Mouse (Mus musculus): ENCODE results near the gene Spint4. TPM values are rescaled to one million over a fixed set of nuclear protein-coding genes. Genes with fewer than 3 reads are reported as not detected.

Gene Spint4
- total and polyA plus RNA-seq, 2 experiments from 2014 or later: not detected

GRCm38 (mm10) chr2:164733259-164733658 is 35.0 kb downstream of the Spint4 start:
- no peak overlapping the region for H3K9ac ChIP-seq (replicated peaks; ENCODE audit: low read depth, low read length)
- TF ChIP-seq EP300 (IDR thresholded peaks at IDR 0.05; ENCODE audit: low read depth) (no peak), CTCF (IDR thresholded peaks at IDR 0.05; ENCODE audit: low read depth) (no peak)
- H3K4me2 ChIP-seq (ENCODE audit: low read depth, low read length): no peak overlapping the region
- no peaks in the 10 kb centered on the region for H3K9me3 ChIP-seq (replicated peaks; ENCODE audit: control insufficient read depth, low read length)
- no peak overlapping the region for H3K4me3 ChIP-seq (ENCODE audit: low read depth, low read length)
- no peaks in the 10 kb centered on the region for H3K36me3 ChIP-seq (replicated peaks; ENCODE audit: control insufficient read depth, insufficient read depth, low read length)
- DNase-seq (ENCODE audit: low spot score) (no peak), ATAC-seq (ENCODE audit: insufficient read depth, low read depth) (no peak)
- H3K4me1 ChIP-seq (ENCODE audit: control insufficient read depth, insufficient read depth): no peaks in the 10 kb centered on the region
- H3K27me3 ChIP-seq (ENCODE audit: control insufficient read depth, insufficient read depth, low read length): no peaks in the 10 kb centered on the region
- WGBS: 80% methylated on average over 2 of the region's 2 CpGs
- H3K27ac ChIP-seq (ENCODE audit: low read depth): no peak overlapping the region

- no peak for DNase-seq (ENCODE audit: low spot score)
- 75% methylated on average over 5 of the region's 5 CpGs for WGBS
Observed at GRCm38 (mm10) chr2:164734839-164735238, 36.5 kb downstream of the Spint4 start.

DNA sequence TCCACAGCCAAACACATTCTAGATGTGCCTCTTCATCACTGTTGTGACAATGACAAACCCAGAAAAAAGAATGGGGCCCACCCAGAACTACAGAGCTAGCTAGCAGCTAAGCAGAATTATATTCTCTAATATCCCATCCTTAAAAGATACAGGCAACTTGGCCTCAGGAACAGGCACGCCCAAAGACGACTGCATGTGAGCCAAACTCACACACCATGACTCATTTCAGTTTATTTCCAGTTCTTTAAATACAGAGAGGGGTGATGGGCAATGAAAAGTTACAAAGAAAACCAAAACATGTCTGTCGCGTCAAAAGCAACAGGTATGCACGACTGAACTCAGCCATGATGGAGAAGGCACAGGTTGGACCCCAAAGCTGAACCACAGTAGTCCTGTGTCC is 37.1 kb downstream of the Spint4 start:
- Histone ChIP-seq H3K4me1 (ENCODE audit: control insufficient read depth, insufficient read depth) (no peaks in the 10 kb centered on the region), H3K4me3 (ENCODE audit: low read depth, low read length) (no peak overlapping the region), H3K9ac (replicated peaks; ENCODE audit: low read depth, low read length) (no peak overlapping the region), H3K27ac (ENCODE audit: low read depth) (no peak overlapping the region), H3K4me2 (ENCODE audit: low read depth, low read length) (no peak overlapping the region), H3K27me3 (ENCODE audit: control insufficient read depth, insufficient read depth, low read length) (no peaks in the 10 kb centered on the region), H3K9me3 (replicated peaks; ENCODE audit: control insufficient read depth, low read length) (no peaks in the 10 kb centered on the region), H3K36me3 (replicated peaks; ENCODE audit: control insufficient read depth, insufficient read depth, low read length) (no peaks in the 10 kb centered on the region)
- ATAC-seq (ENCODE audit: insufficient read depth, low read depth): no peak
- WGBS: 83% methylated on average over 5 of the region's 5 CpGs
- TF ChIP-seq CTCF (IDR thresholded peaks at IDR 0.05; ENCODE audit: low read depth) (no peak), EP300 (IDR thresholded peaks at IDR 0.05; ENCODE audit: low read depth) (no peak)
- no peak for DNase-seq (ENCODE audit: low spot score)

More at GRCm38 (mm10) chr2:164734839-164735238, 36.5 kb downstream of the Spint4 start:
- no peak overlapping the region for H3K9ac ChIP-seq (replicated peaks; ENCODE audit: low read depth, low read length)
- H3K36me3 ChIP-seq (replicated peaks; ENCODE audit: control insufficient read depth, insufficient read depth, low read length): no peaks in the 10 kb centered on the region
- no peaks in the 10 kb centered on the region for H3K27me3 ChIP-seq (ENCODE audit: control insufficient read depth, insufficient read depth, low read length)
- no peak overlapping the region for H3K27ac ChIP-seq (ENCODE audit: low read depth)
- no peak overlapping the region for H3K4me2 ChIP-seq (ENCODE audit: low read depth, low read length)
- no peak overlapping the region for H3K4me3 ChIP-seq (ENCODE audit: low read depth, low read length)
- TF ChIP-seq EP300 (IDR thresholded peaks at IDR 0.05; ENCODE audit: low read depth) (no peak), CTCF (IDR thresholded peaks at IDR 0.05; ENCODE audit: low read depth) (no peak)
- no peaks in the 10 kb centered on the region for H3K9me3 ChIP-seq (replicated peaks; ENCODE audit: control insufficient read depth, low read length)
- no peak for ATAC-seq (ENCODE audit: insufficient read depth, low read depth)
- H3K4me1 ChIP-seq (ENCODE audit: control insufficient read depth, insufficient read depth): no peaks in the 10 kb centered on the region

- DNase-seq (ENCODE audit: low spot score) (no peak), ATAC-seq (ENCODE audit: insufficient read depth, low read depth) (no peak)
- H3K4me2 ChIP-seq (ENCODE audit: low read depth, low read length): no peak overlapping the region
- no peak overlapping the region for H3K27ac ChIP-seq (ENCODE audit: low read depth)
- no peaks in the 10 kb centered on the region for H3K9me3 ChIP-seq (replicated peaks; ENCODE audit: control insufficient read depth, low read length)
- WGBS: 68% methylated on average over 3 of the region's 3 CpGs
- no peaks in the 10 kb centered on the region for H3K4me1 ChIP-seq (ENCODE audit: control insufficient read depth, insufficient read depth)
- no peaks in the 10 kb centered on the region for H3K27me3 ChIP-seq (ENCODE audit: control insufficient read depth, insufficient read depth, low read length)
- H3K36me3 ChIP-seq (replicated peaks; ENCODE audit: control insufficient read depth, insufficient read depth, low read length): no peaks in the 10 kb centered on the region
- no peak overlapping the region for H3K9ac ChIP-seq (replicated peaks; ENCODE audit: low read depth, low read length)
- H3K4me3 ChIP-seq (ENCODE audit: low read depth, low read length): no peak overlapping the region
- TF ChIP-seq EP300 (IDR thresholded peaks at IDR 0.05; ENCODE audit: low read depth) (no peak), CTCF (IDR thresholded peaks at IDR 0.05; ENCODE audit: low read depth) (no peak)
Observed at GRCm38 (mm10) chr2:164737377-164738090, 39.2 kb downstream of the Spint4 start.

DNA sequence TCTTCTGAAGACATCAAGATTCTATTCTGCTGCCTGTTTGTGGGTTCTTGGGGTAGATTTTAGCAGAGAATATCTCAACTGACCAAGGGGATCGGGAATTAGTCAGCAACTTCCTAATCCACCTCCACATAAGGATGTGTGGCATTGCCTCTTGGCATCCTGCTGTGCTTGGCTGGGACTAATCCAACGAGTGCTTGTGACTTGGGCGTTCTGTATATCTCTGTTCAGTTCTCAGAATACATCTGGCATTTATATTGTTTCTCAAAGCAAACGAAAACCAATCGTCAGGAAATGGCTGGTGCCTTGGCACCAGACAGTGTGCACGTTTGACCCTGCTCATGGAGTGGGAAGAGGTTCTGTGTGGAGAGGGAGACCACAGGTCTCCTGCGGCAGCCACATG is 41.6 kb downstream of the Spint4 start:
- Histone ChIP-seq H3K4me1 (ENCODE audit: control insufficient read depth, insufficient read depth) (peaks cover under 1% of the 10 kb centered on the region), H3K27me3 (ENCODE audit: control insufficient read depth, insufficient read depth, low read length) (no peaks in the 10 kb centered on the region), H3K9me3 (replicated peaks; ENCODE audit: control insufficient read depth, low read length) (no peaks in the 10 kb centered on the region), H3K4me2 (ENCODE audit: low read depth, low read length) (no peak overlapping the region), H3K36me3 (replicated peaks; ENCODE audit: control insufficient read depth, insufficient read depth, low read length) (no peaks in the 10 kb centered on the region), H3K4me3 (ENCODE audit: low read depth, low read length) (no peak overlapping the region), H3K27ac (ENCODE audit: low read depth) (no peak overlapping the region), H3K9ac (replicated peaks; ENCODE audit: low read depth, low read length) (no peak overlapping the region)
- no peak for ATAC-seq (ENCODE audit: insufficient read depth, low read depth)
- TF ChIP-seq CTCF (IDR thresholded peaks at IDR 0.05; ENCODE audit: low read depth) (no peak), EP300 (IDR thresholded peaks at IDR 0.05; ENCODE audit: low read depth) (no peak)
- DNase-seq (ENCODE audit: low spot score): no peak
- 39% methylated on average over 7 of the region's 7 CpGs for WGBS

GRCm38 (mm10) chr2:164744987-164745386 is 46.7 kb downstream of the Spint4 start:
- no peak for ATAC-seq (ENCODE audit: insufficient read depth, low read depth)
- peaks cover 24% of the 10 kb centered on the region for H3K36me3 ChIP-seq (replicated peaks; ENCODE audit: control insufficient read depth, insufficient read depth, low read length)
- H3K4me2 ChIP-seq (ENCODE audit: low read depth, low read length): peak overlapping the region; percentile 82
- no peak overlapping the region for H3K27ac ChIP-seq (ENCODE audit: low read depth)
- H3K4me1 ChIP-seq (ENCODE audit: control insufficient read depth, insufficient read depth): peaks cover 14% of the 10 kb centered on the region
- H3K9me3 ChIP-seq (replicated peaks; ENCODE audit: control insufficient read depth, low read length): no peaks in the 10 kb centered on the region
- no peak for DNase-seq (ENCODE audit: low spot score)
- no peak overlapping the region for H3K9ac ChIP-seq (replicated peaks; ENCODE audit: low read depth, low read length)
- TF ChIP-seq EP300 (IDR thresholded peaks at IDR 0.05; ENCODE audit: low read depth) (no peak), CTCF (IDR thresholded peaks at IDR 0.05; ENCODE audit: low read depth) (no peak)
- 60% methylated on average over 13 of the region's 13 CpGs for WGBS
- H3K27me3 ChIP-seq (ENCODE audit: control insufficient read depth, insufficient read depth, low read length): no peaks in the 10 kb centered on the region
- H3K4me3 ChIP-seq (ENCODE audit: low read depth, low read length): peak overlapping the region; percentile 86
